Mouse (Mus musculus) lung, embryonic 14.5 days (tissue): ENCODE results near the gene Pamr1. TPM values are rescaled to one million over a fixed set of nuclear protein-coding genes. Genes with fewer than 3 reads are reported as not detected.
A peak's percentile ranks its signal among the peaks of the same experiment; 100 is the strongest.

Source experiments
- ATAC-seq: fragments of 200-750 bp; cut with Nextera tagmentation; 2 replicates; pipeline ENCODE4 v1.8.0; 2017; ENCODE audit warnings: mild to moderate bottlenecking, moderate TSS enrichment, moderate library complexity; ENCODE audit not compliant: insufficient read depth
- DNase-seq: peaks from one replicate; pipeline ENCODE4 v3.0.0-alpha.2; 2015
- H3K27ac ChIP-seq: fragments of 300-500 bp; sonication (generic); 2 replicates; pipeline ENCODE4 v1.5.1; 2014; ENCODE audit warnings: low read depth, mild to moderate bottlenecking, moderate library complexity
- H3K27me3 ChIP-seq: fragments of 300-500 bp; sonication (generic); 2 replicates; pipeline ENCODE4 v1.6.1; 2014; ENCODE audit warnings: low read length, control low read depth; ENCODE audit not compliant: insufficient read depth
- H3K36me3 ChIP-seq: fragments of 300-500 bp; sonication (generic); 2 replicates; pipeline ENCODE4 v1.6.1; 2014; ENCODE audit warnings: control low read depth; ENCODE audit not compliant: insufficient read depth
- H3K4me1 ChIP-seq: fragments of 300-500 bp; sonication (generic); 2 replicates; pipeline ENCODE4 v1.6.1; 2014; ENCODE audit warnings: antibody characterized with exemption, control low read depth; ENCODE audit not compliant: insufficient read depth
- H3K4me2 ChIP-seq: fragments of 300-500 bp; sonication (generic); 2 replicates; pipeline ENCODE4 v1.6.1; 2014; ENCODE audit warnings: mild to moderate bottlenecking
- H3K4me3 ChIP-seq: fragments of 300-500 bp; sonication (generic); 2 replicates; pipeline ENCODE4 v1.5.1; 2014; ENCODE audit warnings: low read depth, low read length
- H3K9ac ChIP-seq: fragments of 300-500 bp; sonication (generic); 2 replicates; pipeline ENCODE4 v1.6.1; 2014
- H3K9me3 ChIP-seq: fragments of 300-500 bp; sonication (generic); 2 replicates; pipeline ENCODE4 v1.6.1; 2016; ENCODE audit warnings: low read depth, low read length, control low read depth
- CTCF ChIP-seq: IDR thresholded peaks from 2 replicates; pipeline ENCODE4 v1.5.1; 2016; ENCODE audit warnings: antibody characterized with exemption, low read depth
- WGBS: fragments of 180-500 bp; shearing (Covaris S2); extraction: QIAGEN DNeasy Blood & Tissue Kit; methylation state at CpG from one replicate; pipeline ENCODE4 v1.1.7; 2014; 5-methylcytosine and 5-hydroxymethylcytosine counted together
- polyA plus RNA-seq: library from polyadenylated mRNA; unstranded; fragments of >200 nt; fragmentation: Nextera tagmentation; extraction: Ambion mirVana; gene quantifications from 2 replicates; pipeline ENCODE4 v1.2.1, GENCODE M21; 2014

Gene Pamr1
- polyA plus RNA-seq, 1 experiment from 2014 or later, result 16.2 TPM

DNA sequence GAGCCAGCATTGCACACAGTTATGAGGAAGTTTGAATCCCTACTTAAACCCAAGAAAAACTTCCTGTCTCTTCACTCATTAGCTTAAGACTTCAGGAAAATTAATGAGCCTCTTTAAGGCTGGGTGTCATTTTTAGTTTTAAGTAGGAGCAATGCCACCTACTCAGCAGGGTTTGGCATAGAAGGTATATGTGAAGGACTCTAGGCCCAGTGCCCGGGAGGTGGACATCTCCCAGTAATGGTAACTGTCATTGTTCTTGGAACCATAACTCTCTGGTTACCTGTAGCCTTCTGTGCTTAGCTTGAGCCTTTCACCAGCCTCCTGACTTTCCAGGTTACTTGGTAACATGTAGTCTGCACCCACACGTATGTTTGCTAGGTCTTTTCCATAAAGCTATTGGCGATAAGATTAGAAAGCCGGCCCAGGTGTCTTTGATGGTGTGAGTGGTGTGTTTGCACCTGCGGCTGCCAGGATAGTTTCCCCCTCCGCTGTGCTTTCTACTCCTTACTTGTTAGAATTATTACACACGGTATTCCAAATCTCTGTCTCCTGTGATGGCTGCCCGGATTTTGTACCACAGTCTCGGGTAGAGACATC lies 127.0 kb downstream of the Pamr1 start:
- Histone ChIP-seq H3K36me3 (no peaks in the 10 kb centered on the region), H3K9me3 (no peaks in the 10 kb centered on the region), H3K4me1 (no peaks in the 10 kb centered on the region), H3K27me3 (no peaks in the 10 kb centered on the region), H3K4me2 (no peak overlapping the region), H3K27ac (no peak overlapping the region), H3K4me3 (no peak overlapping the region), H3K9ac (no peak overlapping the region)
- WGBS, result 79% methylated on average over 9 of the region's 9 CpGs
- ATAC-seq (no peak), DNase-seq (no peak)
- TF ChIP-seq CTCF, result no peak

DNA sequence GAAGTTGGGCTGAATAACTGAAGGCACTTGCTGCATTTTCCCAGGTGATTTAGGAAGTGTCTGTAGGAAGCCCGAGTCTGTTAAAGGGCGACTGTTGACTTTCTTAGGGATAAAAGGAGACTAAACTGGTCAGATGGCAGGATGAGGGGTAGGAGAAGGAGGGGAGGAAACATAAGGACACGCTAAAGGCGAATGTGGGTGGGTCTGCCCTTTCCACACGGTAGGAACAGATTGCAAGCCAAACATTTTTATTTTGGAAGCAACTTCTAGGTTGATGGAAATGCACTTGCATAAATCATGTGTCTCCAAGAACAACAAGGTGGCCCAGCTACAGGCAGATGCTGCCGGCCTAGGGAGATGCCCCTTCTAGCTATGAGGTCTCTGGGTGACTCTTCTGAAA lies 127.6 kb downstream of the Pamr1 start:
- ATAC-seq, result no peak
- WGBS, result 57% methylated on average over 6 of the region's 6 CpGs
- Histone ChIP-seq H3K27ac (no peak overlapping the region), H3K36me3 (no peaks in the 10 kb centered on the region), H3K4me1 (no peaks in the 10 kb centered on the region), H3K4me3 (no peak overlapping the region), H3K27me3 (no peaks in the 10 kb centered on the region), H3K9ac (no peak overlapping the region), H3K9me3 (no peaks in the 10 kb centered on the region), H3K4me2 (no peak overlapping the region)
- no peak for DNase-seq
- no peak for TF ChIP-seq CTCF

DNA sequence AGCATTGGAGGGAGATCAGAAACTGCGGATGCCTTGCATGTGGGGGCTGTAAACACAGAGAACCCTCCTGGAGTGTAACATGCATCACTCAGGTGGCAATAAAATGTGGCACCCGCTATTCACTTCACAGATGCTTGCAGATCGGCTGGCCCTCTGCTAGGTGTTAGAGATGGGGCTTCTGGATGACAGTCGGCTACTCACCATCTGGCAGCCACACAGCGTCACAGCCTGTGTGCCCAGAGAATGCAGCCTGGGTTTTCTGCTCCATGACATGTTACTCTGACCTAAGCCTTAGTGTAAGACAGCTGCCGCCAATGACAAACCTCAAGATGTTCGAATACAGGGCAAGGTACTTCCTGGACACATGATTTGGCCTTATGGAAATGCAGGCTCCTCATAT lies 131.5 kb downstream of the Pamr1 start:
- 63% methylated on average over 7 of the region's 7 CpGs for WGBS
- no peak for TF ChIP-seq CTCF
- H3K27me3 ChIP-seq, result no peaks in the 10 kb centered on the region
- no peak overlapping the region for H3K27ac ChIP-seq
- no peak overlapping the region for H3K4me2 ChIP-seq
- no peak overlapping the region for H3K9ac ChIP-seq
- no peaks in the 10 kb centered on the region for H3K9me3 ChIP-seq
- no peak for DNase-seq
- ATAC-seq, result no peak
- no peaks in the 10 kb centered on the region for H3K36me3 ChIP-seq
- no peak overlapping the region for H3K4me3 ChIP-seq
- no peaks in the 10 kb centered on the region for H3K4me1 ChIP-seq

DNA sequence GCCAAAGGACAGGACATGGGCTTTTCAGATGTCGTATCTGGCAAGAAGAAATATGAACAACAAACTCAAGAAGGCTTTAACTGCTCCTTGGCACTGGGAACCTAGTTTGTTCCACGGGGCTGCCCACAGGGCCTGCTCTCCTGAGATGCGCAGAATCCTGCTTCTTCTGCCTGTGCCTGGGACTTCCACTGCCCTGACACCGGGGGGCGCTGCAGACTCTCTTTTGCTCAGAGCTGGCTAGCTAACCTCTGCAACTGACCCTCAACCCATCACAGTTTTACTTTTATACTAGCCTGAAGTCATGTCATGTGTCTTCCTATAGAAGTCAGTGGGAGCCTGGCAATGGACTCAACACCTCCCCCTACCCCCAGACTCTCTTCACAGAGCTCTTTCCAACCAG lies 132.4 kb downstream of the Pamr1 start:
- H3K27ac ChIP-seq, result no peak overlapping the region
- H3K4me1 ChIP-seq, result no peaks in the 10 kb centered on the region
- ATAC-seq (0 out of 2 replicates have a peak, but pooled peaks have one; percentile 6), DNase-seq (peak; percentile 57)
- H3K4me3 ChIP-seq, result no peak overlapping the region
- H3K4me2 ChIP-seq, result no peak overlapping the region
- 48% methylated on average over 5 of the region's 5 CpGs for WGBS
- peak; percentile 67 for TF ChIP-seq CTCF
- H3K36me3 ChIP-seq, result no peaks in the 10 kb centered on the region
- H3K9me3 ChIP-seq, result no peaks in the 10 kb centered on the region
- no peaks in the 10 kb centered on the region for H3K27me3 ChIP-seq
- no peak overlapping the region for H3K9ac ChIP-seq

DNA sequence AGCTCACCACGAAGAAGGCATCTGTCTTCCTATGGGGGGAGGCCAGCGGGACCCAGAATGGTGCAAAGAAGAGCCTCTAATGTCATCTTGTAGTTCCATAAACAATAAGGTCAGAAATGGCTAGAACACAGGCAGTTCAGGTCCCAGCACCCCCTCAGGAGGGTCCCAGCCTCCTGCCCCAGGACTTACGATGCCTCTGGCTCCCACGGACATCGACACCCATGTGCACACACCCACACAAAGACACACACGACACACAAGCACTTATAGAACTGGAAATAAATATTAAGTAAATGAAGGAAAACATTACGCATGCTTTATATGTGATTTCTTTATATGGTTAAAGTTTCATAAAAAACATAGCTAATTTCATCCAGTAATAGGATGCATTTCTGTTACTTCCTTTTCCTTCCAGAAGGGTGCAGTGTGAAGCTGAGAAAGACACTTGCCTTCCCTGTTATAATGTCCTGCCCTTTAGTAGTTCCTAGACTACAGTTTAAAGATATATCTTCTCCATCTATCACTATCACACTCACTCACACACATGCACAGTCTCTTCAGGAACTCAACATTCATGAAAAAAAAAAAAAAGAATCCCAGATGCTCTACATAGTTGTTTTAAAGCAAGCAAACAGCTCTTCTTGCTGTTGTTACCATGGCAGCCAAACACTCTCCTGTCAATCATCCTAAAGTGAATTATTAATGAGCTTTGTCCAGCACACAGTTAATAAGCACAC lies 135.7 kb downstream of the Pamr1 start:
- TF ChIP-seq CTCF, result peak; percentile 71
- ATAC-seq (peak; percentile 67), DNase-seq (peak; percentile 75)
- H3K4me1 ChIP-seq, result no peaks in the 10 kb centered on the region
- H3K4me2 ChIP-seq, result no peak overlapping the region
- H3K9me3 ChIP-seq, result no peaks in the 10 kb centered on the region
- no peaks in the 10 kb centered on the region for H3K36me3 ChIP-seq
- no peak overlapping the region for H3K27ac ChIP-seq
- H3K4me3 ChIP-seq, result no peak overlapping the region
- 81% methylated on average over 7 of the region's 7 CpGs for WGBS
- no peak overlapping the region for H3K9ac ChIP-seq
- no peaks in the 10 kb centered on the region for H3K27me3 ChIP-seq

DNA sequence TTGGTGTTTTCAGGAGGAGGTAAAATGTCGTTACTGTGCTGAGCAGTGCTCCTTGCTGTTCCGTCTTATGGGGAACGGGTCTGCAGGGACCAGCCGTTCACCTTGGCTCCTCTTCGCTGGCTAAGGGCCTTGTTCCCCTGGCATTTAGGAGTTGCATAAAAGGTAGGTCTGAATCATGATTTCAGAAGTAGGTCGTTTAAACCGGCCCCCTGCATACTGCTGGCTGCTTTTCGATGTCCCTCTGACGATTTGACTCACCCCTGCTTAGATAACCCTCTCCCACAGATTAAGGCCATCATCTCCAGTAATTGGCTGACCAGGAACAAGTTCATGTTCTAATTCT lies 136.3 kb downstream of the Pamr1 start:
- no peak for DNase-seq

More for the DNA sequence above, 136.3 kb downstream of the Pamr1 start:
- no peak overlapping the region for H3K9ac ChIP-seq
- H3K4me2 ChIP-seq, result no peak overlapping the region
- no peaks in the 10 kb centered on the region for H3K27me3 ChIP-seq
- ATAC-seq, result no peak
- no peaks in the 10 kb centered on the region for H3K4me1 ChIP-seq
- TF ChIP-seq CTCF, result no peak
- no peak overlapping the region for H3K4me3 ChIP-seq
- H3K9me3 ChIP-seq, result no peaks in the 10 kb centered on the region
- no peaks in the 10 kb centered on the region for H3K36me3 ChIP-seq
- WGBS, result 61% methylated on average over 9 of the region's 9 CpGs
- H3K27ac ChIP-seq, result no peak overlapping the region

Other genes with a start within 250 kb of the Pamr1 start
- 37.6 and 39.3 TPM in 2 replicates for gene Trim44, start 142.2 kb upstream of the Pamr1 start, polyA plus RNA-seq
- gene Fjx1, start 97.5 kb upstream of the Pamr1 start, polyA plus RNA-seq, result 6.7 and 8.3 TPM in 2 replicates
- 0.31 and 0.42 TPM in 2 replicates for gene Slc1a2, start 108.6 kb downstream of the Pamr1 start, polyA plus RNA-seq